ENCODE assay signal across 17 mouse cellular contexts in genomic region chr3:55203621-55204020, GRCm38 (mm10). TPM values are rescaled to one million over a fixed set of nuclear protein-coding genes. Genes with fewer than 3 reads are reported as not detected.
"Had no signal": no experiment of that assay in that cellular context is flagged by ENCODE, and none has a peak within 500 bp of the region (broad histone marks: within the 10 kb centered on the region; RNA-seq: fewer than 3 reads in every experiment).

No protein-coding gene starts in this region.

RNA-seq across cellular contexts. Expression of gene Sohlh2, which starts 21.8 kb away (rescaled TPM):
- polyA plus RNA-seq: cortical plate, adult 2 months; embryonic facial prominence, embryonic 10.5 days; embryonic facial prominence, embryonic 11.5 days; embryonic facial prominence, embryonic 12.5 days; embryonic facial prominence, embryonic 13.5 days; embryonic facial prominence, embryonic 15.5 days; erythroblast, embryonic 14.5 days; forebrain, embryonic 10.5 days; forebrain, embryonic 11.5 days; forebrain, embryonic 12.5 days; forebrain, embryonic 13.5 days; forebrain, embryonic 14.5 days; forebrain, embryonic 15.5 days; forebrain, embryonic 16.5 days; forebrain, postnatal 0 days; frontal cortex, adult 2 months; heart, adult 2 months had no signal

RNA-seq across cellular contexts. Expression of gene Dclk1, which starts 38.5 kb away (rescaled TPM):
- polyA plus RNA-seq: erythroblast, embryonic 14.5 days had no signal
